12 mouse cellular contexts compared by ENCODE assay signal in genomic region chr5:143130342-143130741, GRCm38 (mm10). TPM values are rescaled to one million over a fixed set of nuclear protein-coding genes. Genes with fewer than 3 reads are reported as not detected.
DNase-seq lines count a peak whose midpoint lies in the region; ATAC-seq and TF ChIP-seq lines count a peak whose summit lies in the region.
"Had no signal": no experiment of that assay in that cellular context is flagged by ENCODE, and none has a peak within 500 bp of the region (broad histone marks: within the 10 kb centered on the region; RNA-seq: fewer than 3 reads in every experiment).

No protein-coding gene starts in this region.

- 92% methylated on average over 7 of the region's 7 CpGs for WGBS in forebrain, postnatal 0 days
- whole genome bisulfite sequencing in forebrain, embryonic 15.5 days = 85% methylated on average over 7 of the region's 7 CpGs

- no peak overlapping the region for H3K4me2 ChIP-seq in forebrain, postnatal 0 days (ENCODE audit: low read depth)
- H3K4me2 ChIP-seq in forebrain, embryonic 15.5 days (replicated peaks) = no peak overlapping the region
- H3K4me2 ChIP-seq: limb, embryonic 13.5 days had no signal

- H3K27ac ChIP-seq in forebrain, postnatal 0 days (ENCODE audit: low read depth, low read length) = no peak overlapping the region
- no peak overlapping the region for H3K27ac ChIP-seq in forebrain, embryonic 15.5 days (replicated peaks)
- H3K27ac ChIP-seq: limb, embryonic 13.5 days had no signal

- H3K27me3 ChIP-seq in forebrain, postnatal 0 days (ENCODE audit: insufficient read depth, low read length) = no peaks in the 10 kb centered on the region
- no peaks in the 10 kb centered on the region for H3K27me3 ChIP-seq in forebrain, embryonic 15.5 days
- H3K27me3 ChIP-seq: limb, embryonic 13.5 days had no signal

- no peak overlapping the region for H3K9ac ChIP-seq in forebrain, postnatal 0 days
- H3K9ac ChIP-seq in forebrain, embryonic 15.5 days (replicated peaks) = no peak overlapping the region
- H3K9ac ChIP-seq: limb, embryonic 13.5 days had no signal

- ATAC-seq in forebrain, postnatal 0 days = no peak
- no peak for ATAC-seq in forebrain, embryonic 15.5 days (replicated peaks)
- ATAC-seq: hindbrain, embryonic 16.5 days had no signal

- peaks cover 2% of the 10 kb centered on the region; the same call in 1 of the 2 replicates for H3K4me1 ChIP-seq in forebrain, postnatal 0 days (ENCODE audit: insufficient read depth)
- H3K4me1 ChIP-seq in forebrain, embryonic 15.5 days = peaks cover 3% of the 10 kb centered on the region; the same call in 1 of the 2 replicates
- H3K4me1 ChIP-seq: limb, embryonic 13.5 days had no signal

- peak; percentile 30; the same call in 1 of the 2 replicates for TF ChIP-seq CTCF in forebrain, postnatal 0 days (IDR thresholded peaks at IDR 0.05; ENCODE audit: low read depth)

- H3K9me3 ChIP-seq in forebrain, postnatal 0 days (ENCODE audit: low read length) = 0 out of 2 replicates have a peak, but pooled peaks cover 3% of the 10 kb centered on the region
- H3K9me3 ChIP-seq in forebrain, embryonic 15.5 days = no peaks in the 10 kb centered on the region

- no peak for DNase-seq in forebrain, postnatal 0 days
- DNase-seq in spleen, adult 12 weeks (ENCODE audit: low spot score) = peak; percentile 31
- no peak for DNase-seq in spleen, postnatal 36 days (ENCODE audit: low spot score in 2 of 2)
- peak; percentile 72 for DNase-seq in induced T-regulatory cell, adult 2 months (ENCODE audit: low read depth)
- peak; percentile 44 for DNase-seq in thymus, postnatal 25 days
- no peak for DNase-seq in adrenal gland, adult 2 months
- DNase-seq in right cerebral cortex, postnatal 36 days (ENCODE audit: low spot score in 2 of 2) = no peak

- H3K36me3 ChIP-seq in forebrain, postnatal 0 days (ENCODE audit: insufficient read depth) = no peaks in the 10 kb centered on the region
- H3K36me3 ChIP-seq in forebrain, embryonic 15.5 days = no peaks in the 10 kb centered on the region
- H3K36me3 ChIP-seq: limb, embryonic 13.5 days had no signal

- H3K4me3 ChIP-seq in forebrain, postnatal 0 days (ENCODE audit: low read depth, low read length) = no peak overlapping the region
- no peak overlapping the region for H3K4me3 ChIP-seq in forebrain, embryonic 15.5 days
- H3K4me3 ChIP-seq: limb, embryonic 13.5 days; myocyte had no signal

RNA-seq across cellular contexts. Expression of gene Olfr718-ps1, which starts 17.0 kb away (rescaled TPM):
- not detected in 2 replicates for total RNA-seq in forebrain, postnatal 0 days (2014; rRNA removed)
- polyA plus RNA-seq in forebrain, postnatal 0 days (2015; fragmentation: Nextera tagmentation; extraction: Ambion mirVana) = not detected in 2 replicates
- not detected in 2 replicates for polyA plus RNA-seq in forebrain, embryonic 15.5 days (2015; fragmentation: Nextera tagmentation; extraction: Ambion mirVana)
- total RNA-seq in adrenal gland, adult 2 months (2021) = not detected
- polyA plus RNA-seq in adrenal gland, adult 2 months (2012; rRNA removed) = not detected in 2 replicates
- polyA plus RNA-seq: hindbrain, embryonic 16.5 days; myocyte; small intestine, adult 2 months had no signal

RNA-seq across cellular contexts. Expression of gene Rnf216, which starts 17.5 kb away (rescaled TPM):
- 35.2 and 41.0 TPM in 2 replicates for total RNA-seq in forebrain, postnatal 0 days (2014; rRNA removed)
- polyA plus RNA-seq in forebrain, postnatal 0 days (2015; fragmentation: Nextera tagmentation; extraction: Ambion mirVana) = 25.9 and 29.3 TPM in 2 replicates
- polyA plus RNA-seq in forebrain, embryonic 15.5 days (2015; fragmentation: Nextera tagmentation; extraction: Ambion mirVana) = 36.2 and 37.3 TPM in 2 replicates
- 10 to 100 TPM; 37.5 to 50.4 TPM for total RNA-seq in adrenal gland, adult 2 months (2021)
- 40.3 and 47.6 TPM in 2 replicates for polyA plus RNA-seq in adrenal gland, adult 2 months (2012; rRNA removed)

RNA-seq across cellular contexts. Expression of gene Rbak, which starts 50.2 kb away (rescaled TPM):
- total RNA-seq in forebrain, postnatal 0 days (2014; rRNA removed) = 19.9 and 22.6 TPM in 2 replicates
- polyA plus RNA-seq in forebrain, postnatal 0 days (2015; fragmentation: Nextera tagmentation; extraction: Ambion mirVana) = 7.5 and 9.7 TPM in 2 replicates
- polyA plus RNA-seq in forebrain, embryonic 15.5 days (2015; fragmentation: Nextera tagmentation; extraction: Ambion mirVana) = 16.2 and 17.5 TPM in 2 replicates
- total RNA-seq in adrenal gland, adult 2 months (2021) = 10 to 100 TPM in 1 of 2 experiments, 1 to 10 TPM in 1; 8.9 to 12.8 TPM
- polyA plus RNA-seq in adrenal gland, adult 2 months (2012; rRNA removed) = 3.7 and 5.9 TPM in 2 replicates

RNA-seq across cellular contexts. Expression of gene Spdye4b, which starts 50.5 kb away (rescaled TPM):
- 0.62 TPM in 1 of 2 replicates, not detected in the other for total RNA-seq in forebrain, postnatal 0 days (2014; rRNA removed)
- not detected in 2 replicates for polyA plus RNA-seq in forebrain, postnatal 0 days (2015; fragmentation: Nextera tagmentation; extraction: Ambion mirVana)
- not detected in 2 replicates for polyA plus RNA-seq in forebrain, embryonic 15.5 days (2015; fragmentation: Nextera tagmentation; extraction: Ambion mirVana)
- not detected for total RNA-seq in adrenal gland, adult 2 months (2021)
- not detected in 2 replicates for polyA plus RNA-seq in adrenal gland, adult 2 months (2012; rRNA removed)
- polyA plus RNA-seq: hindbrain, embryonic 16.5 days; limb, embryonic 13.5 days; myocyte; small intestine, adult 2 months had no signal

Comparison
In these comparisons a context has a peak if more than half of its experiments do, and no peak if none do; other contexts are left out.
1. DNase-seq: peak in spleen, adult 12 weeks (single experiment), induced T-regulatory cell, adult 2 months (single experiment) and thymus, postnatal 25 days (single experiment); none in forebrain, postnatal 0 days (single experiment), spleen, postnatal 36 days (0 of 2), adrenal gland, adult 2 months (single experiment) and right cerebral cortex, postnatal 36 days (0 of 2).